Mouse (Mus musculus): Measurements from ENCODE around the gene Tfap2e.

DNA sequence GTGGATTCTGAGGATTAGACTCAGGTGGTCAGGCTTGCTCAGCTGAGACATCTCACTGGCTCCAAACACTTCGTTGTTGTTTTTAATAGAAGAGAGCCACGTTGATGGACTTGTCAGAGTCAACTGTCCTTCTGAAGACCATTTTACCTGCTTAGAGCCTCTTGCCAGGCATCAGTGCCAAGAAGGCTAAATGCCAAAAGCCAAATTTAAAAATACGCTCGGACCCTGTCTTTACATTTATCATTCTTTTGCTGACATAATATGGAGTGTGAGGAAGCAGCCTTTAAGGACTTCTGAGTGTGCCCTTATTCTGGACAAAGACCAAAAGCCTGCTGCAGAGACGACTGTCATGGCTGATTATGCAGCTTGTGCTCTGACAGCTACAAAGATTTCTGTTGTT is 22.3 kb upstream of the Tfap2e start:
- TF ChIP-seq CTCF (IDR thresholded peaks at IDR 0.05) (no peak), EP300 (IDR thresholded peaks at IDR 0.05; ENCODE audit: insufficient read depth, low read depth, low read length) (no peak)
